Mouse (Mus musculus): ENCODE data around the gene Zcchc7. TPM values are rescaled to one million over a fixed set of nuclear protein-coding genes. Genes with fewer than 3 reads are reported as not detected.

Zcchc7 gene
- polyA plus RNA-seq, 1 experiment from 2014 or later: 36.1 TPM

DNA sequence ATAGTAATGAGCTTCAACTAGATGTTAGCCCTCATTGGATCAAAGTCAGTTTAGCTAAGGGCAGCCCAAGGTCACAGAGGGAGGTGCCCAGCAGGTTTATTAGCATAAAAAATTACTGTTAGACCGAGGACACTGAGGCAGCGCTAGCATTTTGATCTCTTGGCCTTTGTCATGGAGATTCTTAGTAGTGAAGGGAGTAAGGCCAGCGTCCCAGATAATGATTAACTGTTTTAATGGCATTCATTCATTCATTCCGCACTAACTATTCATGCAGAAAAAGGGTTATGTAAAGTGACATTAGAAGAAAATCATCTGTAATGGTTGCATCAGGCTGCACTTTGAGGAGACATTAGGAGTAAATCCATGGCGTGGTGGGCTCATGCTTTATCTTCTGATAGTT is 165.2 kb downstream of the Zcchc7 start:
- Histone ChIP-seq H3K4me1 (ENCODE audit: control insufficient read depth, insufficient read depth, low read depth, low read length) (peaks cover 2% of the 10 kb centered on the region; the same call in 1 of the 2 replicates), H3K36me3 (ENCODE audit: control insufficient read depth, insufficient read depth, low read length) (peaks cover under 1% of the 10 kb centered on the region; the same call in 1 of the 2 replicates), H3K4me2 (ENCODE audit: low read length) (no peak overlapping the region), H3K27me3 (replicated peaks; ENCODE audit: control insufficient read depth, insufficient read depth, low read length) (no peaks in the 10 kb centered on the region), H3K4me3 (ENCODE audit: low read length) (no peak overlapping the region), H3K9me3 (ENCODE audit: control insufficient read depth, low read length) (no peaks in the 10 kb centered on the region), H3K27ac (ENCODE audit: low read depth, low read length) (no peak overlapping the region), H3K9ac (ENCODE audit: low read depth, low read length) (no peak overlapping the region)
- WGBS: 37% methylated on average over 5 of the region's 5 CpGs
- ATAC-seq: no peak

DNA sequence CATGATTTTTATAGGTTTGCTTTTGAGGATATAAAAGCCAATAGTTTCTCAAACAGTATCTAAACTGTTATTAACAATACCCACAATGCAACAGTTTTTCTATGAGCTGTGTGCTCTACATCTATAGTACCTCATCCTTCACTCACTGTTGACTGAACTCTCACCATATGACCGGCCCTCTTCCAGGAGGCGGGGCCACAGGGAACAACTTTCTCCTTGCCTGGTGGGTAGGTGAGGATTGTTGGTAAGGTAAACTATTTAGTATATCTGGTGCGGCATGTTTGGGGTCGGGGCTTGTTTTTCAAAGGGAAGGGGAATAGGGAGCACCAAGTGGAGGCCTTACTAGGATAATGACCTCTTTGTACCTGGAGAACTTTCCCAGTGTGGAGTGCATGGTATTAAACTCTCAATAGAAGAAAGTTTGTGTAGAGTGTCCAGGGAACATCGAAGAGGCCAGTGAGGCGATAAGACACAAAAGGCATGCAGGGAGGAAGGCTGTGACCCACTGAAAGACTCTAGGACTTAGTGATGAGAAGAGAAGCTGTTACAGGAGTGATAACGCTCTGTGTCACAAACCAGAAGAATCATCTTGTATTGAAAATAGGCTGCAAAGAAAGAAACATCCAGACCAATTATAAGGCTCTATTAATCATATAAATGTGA is 166.9 kb downstream of the Zcchc7 start:
- WGBS: 94% methylated on average over 7 of the region's 7 CpGs
- Histone ChIP-seq H3K4me2 (ENCODE audit: low read length) (no peak overlapping the region), H3K27me3 (replicated peaks; ENCODE audit: control insufficient read depth, insufficient read depth, low read length) (no peaks in the 10 kb centered on the region), H3K9ac (ENCODE audit: low read depth, low read length) (no peak overlapping the region), H3K4me3 (ENCODE audit: low read length) (no peak overlapping the region), H3K27ac (ENCODE audit: low read depth, low read length) (no peak overlapping the region), H3K36me3 (ENCODE audit: control insufficient read depth, insufficient read depth, low read length) (peaks cover 2% of the 10 kb centered on the region; the same call in 1 of the 2 replicates), H3K9me3 (ENCODE audit: control insufficient read depth, low read length) (no peaks in the 10 kb centered on the region), H3K4me1 (ENCODE audit: control insufficient read depth, insufficient read depth, low read depth, low read length) (peaks cover under 1% of the 10 kb centered on the region; the same call in 1 of the 2 replicates)
- no peak for ATAC-seq

DNA sequence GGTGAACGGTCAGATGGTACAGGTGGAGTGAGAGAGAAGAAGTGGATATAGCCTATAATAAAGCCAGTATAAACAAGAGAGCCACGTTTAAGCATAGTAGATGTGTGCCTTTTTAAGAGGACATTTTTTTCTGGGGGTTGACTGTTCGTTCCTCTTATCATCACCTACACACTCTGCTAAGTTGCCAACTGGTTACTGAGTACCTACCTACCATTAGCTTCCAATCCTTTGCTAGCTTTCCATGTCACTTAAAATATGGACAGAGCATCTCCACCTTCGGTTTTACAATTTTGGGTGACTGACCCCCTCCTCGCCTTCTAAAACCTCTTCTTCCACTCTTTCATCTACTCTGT is 167.4 kb downstream of the Zcchc7 start:
- H3K4me3 ChIP-seq (ENCODE audit: low read length): no peak overlapping the region
- H3K9ac ChIP-seq (ENCODE audit: low read depth, low read length): no peak overlapping the region
- H3K9me3 ChIP-seq (ENCODE audit: control insufficient read depth, low read length): no peaks in the 10 kb centered on the region
- H3K36me3 ChIP-seq (ENCODE audit: control insufficient read depth, insufficient read depth, low read length): peaks cover 2% of the 10 kb centered on the region; the same call in 1 of the 2 replicates
- no peak overlapping the region for H3K27ac ChIP-seq (ENCODE audit: low read depth, low read length)
- no peaks in the 10 kb centered on the region; the same call in 1 of the 2 replicates for H3K4me1 ChIP-seq (ENCODE audit: control insufficient read depth, insufficient read depth, low read depth, low read length)
- ATAC-seq: no peak
- WGBS: 95% methylated on average over 5 of the region's 5 CpGs
- no peaks in the 10 kb centered on the region for H3K27me3 ChIP-seq (replicated peaks; ENCODE audit: control insufficient read depth, insufficient read depth, low read length)
- no peak overlapping the region for H3K4me2 ChIP-seq (ENCODE audit: low read length)

DNA sequence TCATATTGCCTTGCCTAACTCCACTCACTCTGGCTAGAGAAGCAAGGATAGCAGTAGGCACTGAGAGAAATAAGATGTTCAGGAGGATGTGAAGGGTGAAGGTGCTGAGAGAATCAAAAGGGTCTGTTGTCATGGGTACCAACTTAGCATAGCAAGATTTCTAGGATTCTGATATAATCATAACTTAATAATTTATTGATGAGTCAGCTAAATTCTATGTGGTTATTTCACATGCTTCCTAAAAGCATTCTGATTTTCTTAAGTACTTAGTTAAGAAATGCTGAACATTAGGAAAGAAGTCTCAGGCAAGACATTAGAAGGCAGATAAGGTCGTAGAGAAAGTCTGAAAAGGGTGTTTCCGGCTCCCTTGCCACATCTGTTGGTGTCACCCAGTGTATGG is 172.3 kb downstream of the Zcchc7 start:
- Histone ChIP-seq H3K4me3 (ENCODE audit: low read length) (no peak overlapping the region), H3K27ac (ENCODE audit: low read depth, low read length) (no peak overlapping the region), H3K9me3 (ENCODE audit: control insufficient read depth, low read length) (no peaks in the 10 kb centered on the region), H3K4me1 (ENCODE audit: control insufficient read depth, insufficient read depth, low read depth, low read length) (no peaks in the 10 kb centered on the region), H3K4me2 (ENCODE audit: low read length) (no peak overlapping the region), H3K9ac (ENCODE audit: low read depth, low read length) (no peak overlapping the region), H3K36me3 (ENCODE audit: control insufficient read depth, insufficient read depth, low read length) (peaks cover 6% of the 10 kb centered on the region), H3K27me3 (replicated peaks; ENCODE audit: control insufficient read depth, insufficient read depth, low read length) (no peaks in the 10 kb centered on the region)
- WGBS: 83% methylated on average over 2 of the region's 2 CpGs
- ATAC-seq: no peak

DNA sequence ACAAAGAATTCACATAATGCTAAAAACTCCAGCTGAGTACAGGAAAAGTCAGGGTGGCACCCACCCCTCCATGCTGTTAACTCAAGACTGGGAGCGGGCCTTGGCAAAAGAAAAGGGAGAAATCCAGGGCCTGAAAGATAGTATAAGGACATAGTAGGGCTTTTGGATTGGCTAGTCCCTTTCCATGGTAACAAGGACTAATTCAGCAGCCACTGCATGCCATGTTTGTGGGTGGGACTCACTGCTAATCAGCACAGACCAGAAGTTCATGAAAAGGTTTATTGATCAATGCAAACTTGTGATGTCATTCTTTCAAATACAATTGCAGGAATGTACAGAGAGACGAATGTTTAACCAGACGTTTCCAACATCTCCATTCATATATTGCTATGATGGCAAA is 173.1 kb downstream of the Zcchc7 start:
- H3K36me3 ChIP-seq (ENCODE audit: control insufficient read depth, insufficient read depth, low read length): peaks cover 6% of the 10 kb centered on the region
- WGBS: 80% methylated on average over 3 of the region's 3 CpGs
- H3K27ac ChIP-seq (ENCODE audit: low read depth, low read length): no peak overlapping the region
- no peaks in the 10 kb centered on the region for H3K27me3 ChIP-seq (replicated peaks; ENCODE audit: control insufficient read depth, insufficient read depth, low read length)
- no peak overlapping the region for H3K4me2 ChIP-seq (ENCODE audit: low read length)
- H3K4me1 ChIP-seq (ENCODE audit: control insufficient read depth, insufficient read depth, low read depth, low read length): no peaks in the 10 kb centered on the region
- H3K9me3 ChIP-seq (ENCODE audit: control insufficient read depth, low read length): no peaks in the 10 kb centered on the region
- ATAC-seq: no peak
- no peak overlapping the region for H3K4me3 ChIP-seq (ENCODE audit: low read length)
- H3K9ac ChIP-seq (ENCODE audit: low read depth, low read length): no peak overlapping the region

DNA sequence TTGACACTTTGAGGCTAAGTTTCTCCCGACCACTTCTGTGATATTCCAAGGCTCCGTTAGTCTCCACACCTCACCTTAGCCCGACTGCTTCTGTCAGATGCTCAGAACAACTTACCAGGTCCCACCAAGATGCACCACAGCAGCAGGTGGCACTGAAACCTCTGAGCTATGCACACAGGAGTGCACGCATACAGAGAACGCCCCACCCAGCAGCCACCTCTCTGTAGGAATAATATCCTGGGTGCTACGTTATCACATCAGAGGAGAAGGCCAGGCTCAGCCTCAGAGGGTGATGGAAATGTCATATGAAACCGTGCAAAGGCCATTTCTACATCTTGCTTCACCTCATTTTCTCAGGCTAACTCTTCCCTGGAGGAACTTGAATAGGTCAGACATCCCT is 174.7 kb downstream of the Zcchc7 start:
- no peak overlapping the region for H3K4me3 ChIP-seq (ENCODE audit: low read length)
- no peak overlapping the region for H3K27ac ChIP-seq (ENCODE audit: low read depth, low read length)
- WGBS: 92% methylated on average over 7 of the region's 7 CpGs
- H3K4me2 ChIP-seq (ENCODE audit: low read length): no peak overlapping the region
- H3K9me3 ChIP-seq (ENCODE audit: control insufficient read depth, low read length): no peaks in the 10 kb centered on the region
- no peaks in the 10 kb centered on the region for H3K27me3 ChIP-seq (replicated peaks; ENCODE audit: control insufficient read depth, insufficient read depth, low read length)
- ATAC-seq: no peak
- no peaks in the 10 kb centered on the region for H3K4me1 ChIP-seq (ENCODE audit: control insufficient read depth, insufficient read depth, low read depth, low read length)
- peaks cover 6% of the 10 kb centered on the region for H3K36me3 ChIP-seq (ENCODE audit: control insufficient read depth, insufficient read depth, low read length)
- H3K9ac ChIP-seq (ENCODE audit: low read depth, low read length): no peak overlapping the region

DNA sequence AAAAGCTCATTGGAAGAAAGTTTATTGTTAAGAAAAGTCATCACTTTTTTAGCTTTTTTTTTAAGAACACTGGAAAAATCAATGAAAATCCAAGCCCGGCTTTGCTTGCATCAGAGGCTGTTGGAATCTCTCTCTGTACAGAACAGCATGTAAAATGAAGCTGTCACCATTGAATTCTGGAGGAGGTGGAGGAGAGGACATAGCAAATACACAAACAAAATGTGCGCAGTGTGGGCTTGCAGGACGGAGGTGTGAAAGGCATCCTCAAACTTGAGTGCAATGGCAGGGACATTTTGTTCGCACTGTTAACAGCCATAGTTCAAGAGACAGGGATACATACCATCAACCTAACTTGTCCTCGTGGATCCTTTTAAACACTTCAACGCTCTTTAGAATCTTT is 176.1 kb downstream of the Zcchc7 start:
- no peak overlapping the region for H3K9ac ChIP-seq (ENCODE audit: low read depth, low read length)

DNA sequence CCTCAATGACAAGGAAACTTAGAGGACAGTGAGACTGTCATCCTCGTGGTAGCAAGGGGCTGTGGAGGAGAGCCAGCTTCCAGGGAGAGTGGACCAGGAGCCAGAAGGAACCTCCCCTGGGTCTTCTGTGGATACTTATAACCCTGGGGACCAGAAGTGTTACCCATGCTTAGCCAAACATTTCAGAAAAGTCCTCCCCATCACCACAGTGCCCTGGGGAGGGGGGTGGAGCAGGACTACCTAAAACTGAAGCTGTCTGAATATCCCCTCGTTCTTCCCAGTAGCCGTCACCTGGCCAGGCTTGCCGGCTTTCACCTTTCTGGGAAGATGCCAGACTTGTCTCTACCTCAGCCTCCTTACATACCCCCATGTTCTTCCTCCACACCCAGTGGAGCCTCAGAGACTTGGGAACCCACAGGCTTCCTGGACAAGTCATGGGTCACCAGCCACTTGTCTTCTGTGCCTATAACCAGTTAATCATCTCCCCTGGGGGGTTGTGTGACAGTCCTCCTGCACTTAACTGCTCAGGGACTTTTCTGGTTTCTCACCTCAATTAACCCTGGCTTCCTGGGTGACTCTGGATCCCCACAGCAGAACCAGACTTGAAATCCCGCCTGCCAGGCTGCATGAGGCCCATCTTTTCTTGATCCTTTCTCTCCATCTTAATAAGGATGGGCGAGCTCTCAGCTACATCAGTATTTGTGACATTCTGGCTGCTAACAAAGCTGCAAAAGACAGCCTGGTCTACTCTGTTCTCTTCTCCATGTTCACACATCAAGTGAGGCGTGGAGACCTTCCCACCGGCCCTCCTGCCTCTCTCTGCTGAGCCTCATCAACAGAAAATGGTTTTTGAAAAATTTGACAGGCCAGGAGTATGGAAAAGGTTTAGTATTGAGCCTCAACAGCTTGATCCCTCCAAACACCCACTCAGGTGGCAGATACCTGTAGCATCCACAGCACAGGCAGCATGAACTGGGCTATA is 183.0 kb downstream of the Zcchc7 start:
- no peak for ATAC-seq
- Histone ChIP-seq H3K27ac (ENCODE audit: low read depth, low read length) (no peak overlapping the region), H3K9ac (ENCODE audit: low read depth, low read length) (no peak overlapping the region), H3K27me3 (replicated peaks; ENCODE audit: control insufficient read depth, insufficient read depth, low read length) (no peaks in the 10 kb centered on the region), H3K36me3 (ENCODE audit: control insufficient read depth, insufficient read depth, low read length) (no peaks in the 10 kb centered on the region; the same call in 1 of the 2 replicates), H3K4me1 (ENCODE audit: control insufficient read depth, insufficient read depth, low read depth, low read length) (no peaks in the 10 kb centered on the region), H3K4me3 (ENCODE audit: low read length) (no peak overlapping the region), H3K4me2 (ENCODE audit: low read length) (no peak overlapping the region), H3K9me3 (ENCODE audit: control insufficient read depth, low read length) (no peaks in the 10 kb centered on the region)
- 79% methylated on average over 8 of the region's 8 CpGs for WGBS

More for the DNA sequence above, 176.1 kb downstream of the Zcchc7 start:
- 91% methylated on average over 6 of the region's 6 CpGs for WGBS
- Histone ChIP-seq H3K27ac (ENCODE audit: low read depth, low read length) (no peak overlapping the region), H3K4me1 (ENCODE audit: control insufficient read depth, insufficient read depth, low read depth, low read length) (no peaks in the 10 kb centered on the region), H3K27me3 (replicated peaks; ENCODE audit: control insufficient read depth, insufficient read depth, low read length) (no peaks in the 10 kb centered on the region), H3K9me3 (ENCODE audit: control insufficient read depth, low read length) (no peaks in the 10 kb centered on the region), H3K36me3 (ENCODE audit: control insufficient read depth, insufficient read depth, low read length) (peaks cover 3% of the 10 kb centered on the region), H3K4me2 (ENCODE audit: low read length) (no peak overlapping the region), H3K4me3 (ENCODE audit: low read length) (no peak overlapping the region)
- ATAC-seq: no peak

DNA sequence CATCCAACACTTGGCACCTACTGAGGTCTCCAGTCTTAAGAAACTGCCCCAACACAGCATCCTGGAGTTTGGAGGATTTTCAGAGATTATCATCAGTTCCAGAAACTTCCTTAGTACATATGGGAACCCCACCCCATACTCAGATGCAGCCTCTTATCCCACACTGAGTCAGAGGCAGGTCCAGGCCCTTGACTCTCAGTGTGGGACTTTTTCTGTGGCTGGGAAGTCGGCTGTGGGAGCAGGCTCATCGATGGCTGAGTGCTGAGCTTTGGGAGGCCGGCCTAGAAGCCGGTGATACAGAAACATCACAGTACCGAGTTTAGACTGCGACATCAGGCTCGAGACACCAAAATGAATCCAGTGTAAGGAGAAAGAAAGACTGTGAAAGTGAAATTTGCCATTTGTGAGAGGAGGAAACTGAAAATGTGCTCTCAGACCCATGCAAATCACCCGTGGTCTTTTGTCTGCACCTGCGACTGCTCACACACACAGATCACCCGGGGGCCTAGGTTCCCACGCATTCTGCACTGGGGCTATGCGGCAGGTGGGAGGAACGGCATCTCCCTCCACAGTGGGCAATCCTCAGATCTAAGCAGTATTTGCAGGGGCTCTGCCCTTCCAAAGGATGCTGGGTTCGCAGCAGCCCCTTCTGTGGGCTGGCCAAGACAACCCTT is 184.0 kb downstream of the Zcchc7 start:
- Histone ChIP-seq H3K9me3 (ENCODE audit: control insufficient read depth, low read length) (no peaks in the 10 kb centered on the region), H3K27ac (ENCODE audit: low read depth, low read length) (no peak overlapping the region), H3K9ac (ENCODE audit: low read depth, low read length) (no peak overlapping the region), H3K4me3 (ENCODE audit: low read length) (no peak overlapping the region), H3K27me3 (replicated peaks; ENCODE audit: control insufficient read depth, insufficient read depth, low read length) (no peaks in the 10 kb centered on the region), H3K4me1 (ENCODE audit: control insufficient read depth, insufficient read depth, low read depth, low read length) (no peaks in the 10 kb centered on the region), H3K4me2 (ENCODE audit: low read length) (no peak overlapping the region), H3K36me3 (ENCODE audit: control insufficient read depth, insufficient read depth, low read length) (no peaks in the 10 kb centered on the region)
- WGBS: 85% methylated on average over 14 of the region's 14 CpGs
- no peak for ATAC-seq
